ENCODE assay signal across 29 mouse cellular contexts in the genomic region with DNA sequence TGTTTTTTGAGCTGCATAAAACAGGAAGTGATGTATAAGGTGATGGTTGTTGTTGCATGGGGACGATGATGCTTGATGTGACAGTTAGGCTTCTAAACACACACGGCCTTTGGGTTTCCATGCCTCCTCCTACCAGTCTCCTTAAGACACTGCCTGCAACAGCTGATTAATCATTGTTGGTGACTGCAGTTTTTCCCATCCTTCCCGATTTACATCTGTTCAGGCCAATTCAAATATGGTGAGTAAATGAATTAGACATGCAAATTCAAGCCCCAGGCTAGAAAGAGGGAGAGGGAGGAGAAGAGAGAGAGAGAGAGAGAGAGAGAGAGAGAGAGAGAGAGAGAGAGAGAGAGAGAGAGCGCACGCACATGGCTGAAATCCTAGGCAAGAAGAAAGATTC.
DNase-seq lines count a peak whose midpoint lies in the region; ATAC-seq and TF ChIP-seq lines count a peak whose summit lies in the region.
"Had no signal": no experiment of that assay in that cellular context is flagged by ENCODE, and none has a peak within 500 bp of the region (broad histone marks: within the 10 kb centered on the region; RNA-seq: fewer than 3 reads in every experiment).

No protein-coding gene starts in this region.

- DNase-seq in hindbrain, embryonic 11.5 days (ENCODE audit: low spot score): peak; percentile 39
- no peak for DNase-seq in hindbrain, postnatal 0 days (ENCODE audit: low spot score)
- no peak for DNase-seq in neural tube, embryonic 10.5 days (ENCODE audit: extremely low spot score, low spot score)
- DNase-seq in kidney, postnatal 36 days: no peak
- no peak for DNase-seq in layer of hippocampus, adult 18-20 months (ENCODE audit: low spot score in 2 of 2)
- DNase-seq: adrenal gland, postnatal 14 days; cerebellum, adult 11-12 months; cerebellum, postnatal 10 days; forebrain, postnatal 0 days; heart, adult 2 months; heart, postnatal 4 days; kidney, adult 8-10 months; lung, embryonic 14.5 days; lung, postnatal 36 days; right cerebral cortex, postnatal 14 days; thymus, adult 18-20 months; thymus, postnatal 25 days had no signal

- no peak overlapping the region for H3K4me2 ChIP-seq in hindbrain, embryonic 11.5 days (replicated peaks; ENCODE audit: low read depth, low read length)
- no peak overlapping the region for H3K4me2 ChIP-seq in hindbrain, postnatal 0 days (ENCODE audit: low read depth, low read length)
- no peak overlapping the region for H3K4me2 ChIP-seq in neural tube, embryonic 13.5 days
- H3K4me2 ChIP-seq in hindbrain, embryonic 15.5 days: no peak overlapping the region
- H3K4me2 ChIP-seq: embryonic facial prominence, embryonic 15.5 days; forebrain, embryonic 12.5 days; heart, embryonic 12.5 days; intestine, embryonic 15.5 days; liver, embryonic 15.5 days; lung, embryonic 14.5 days; midbrain, embryonic 11.5 days; stomach, embryonic 15.5 days had no signal

- peaks cover 17% of the 10 kb centered on the region for H3K4me1 ChIP-seq in hindbrain, embryonic 11.5 days (replicated peaks; ENCODE audit: control insufficient read depth, insufficient read depth, low read length)
- peaks cover 13% of the 10 kb centered on the region for H3K4me1 ChIP-seq in hindbrain, postnatal 0 days (ENCODE audit: insufficient read depth, low read length)
- peaks cover 94% of the 10 kb centered on the region for H3K4me1 ChIP-seq in neural tube, embryonic 13.5 days (replicated peaks)
- H3K4me1 ChIP-seq in hindbrain, embryonic 15.5 days (replicated peaks): peaks cover 80% of the 10 kb centered on the region

- H3K36me3 ChIP-seq in hindbrain, embryonic 11.5 days (ENCODE audit: control insufficient read depth, insufficient read depth, low read length): no peaks in the 10 kb centered on the region
- no peaks in the 10 kb centered on the region; the same call in 1 of the 2 replicates for H3K36me3 ChIP-seq in hindbrain, postnatal 0 days (ENCODE audit: insufficient read depth, low read length)
- H3K36me3 ChIP-seq in neural tube, embryonic 13.5 days: peaks cover 11% of the 10 kb centered on the region; the same call in 1 of the 2 replicates
- H3K36me3 ChIP-seq in hindbrain, embryonic 15.5 days: no peaks in the 10 kb centered on the region
- H3K36me3 ChIP-seq: embryonic facial prominence, embryonic 15.5 days; forebrain, embryonic 12.5 days; intestine, embryonic 15.5 days; liver, embryonic 15.5 days; stomach, embryonic 15.5 days had no signal

- 0 out of 2 replicates have a peak overlapping the region, but pooled peaks have one; percentile 44 for H3K27ac ChIP-seq in hindbrain, embryonic 11.5 days (ENCODE audit: low read depth, low read length)
- H3K27ac ChIP-seq in hindbrain, postnatal 0 days: no peak overlapping the region
- H3K27ac ChIP-seq in neural tube, embryonic 13.5 days (replicated peaks): peak overlapping the region; percentile 46
- H3K27ac ChIP-seq in hindbrain, embryonic 15.5 days (replicated peaks): peak overlapping the region; percentile 62; the same call in 1 of the 2 replicates
- H3K27ac ChIP-seq: embryonic facial prominence, embryonic 10.5 days; embryonic facial prominence, embryonic 15.5 days; forebrain, embryonic 12.5 days; heart, adult 2 months; intestine, embryonic 15.5 days; kidney, postnatal 0 days; liver, embryonic 15.5 days; stomach, embryonic 15.5 days had no signal

- H3K9me3 ChIP-seq in hindbrain, embryonic 11.5 days (ENCODE audit: control insufficient read depth, low read length): no peaks in the 10 kb centered on the region
- H3K9me3 ChIP-seq in hindbrain, postnatal 0 days (ENCODE audit: low read length): no peaks in the 10 kb centered on the region
- H3K9me3 ChIP-seq in neural tube, embryonic 13.5 days: no peaks in the 10 kb centered on the region
- no peaks in the 10 kb centered on the region for H3K9me3 ChIP-seq in hindbrain, embryonic 15.5 days
- H3K9me3 ChIP-seq: embryonic facial prominence, embryonic 10.5 days; embryonic facial prominence, embryonic 15.5 days; forebrain, embryonic 12.5 days; heart, embryonic 12.5 days; intestine, embryonic 15.5 days; liver, embryonic 15.5 days; stomach, embryonic 15.5 days had no signal

- no peak overlapping the region for H3K4me3 ChIP-seq in hindbrain, embryonic 11.5 days (ENCODE audit: low read depth, low read length)
- no peak overlapping the region for H3K4me3 ChIP-seq in hindbrain, postnatal 0 days (ENCODE audit: low read length)
- H3K4me3 ChIP-seq in neural tube, embryonic 13.5 days: no peak overlapping the region
- no peak overlapping the region for H3K4me3 ChIP-seq in hindbrain, embryonic 15.5 days
- H3K4me3 ChIP-seq: embryonic facial prominence, embryonic 10.5 days; embryonic facial prominence, embryonic 15.5 days; forebrain, embryonic 12.5 days; heart, adult 2 months; heart, embryonic 12.5 days; intestine, embryonic 15.5 days; liver, embryonic 15.5 days; stomach, embryonic 15.5 days had no signal

- no peaks in the 10 kb centered on the region; the same call in 1 of the 2 replicates for H3K27me3 ChIP-seq in hindbrain, embryonic 11.5 days (ENCODE audit: control insufficient read depth, insufficient read depth, low read length)
- no peaks in the 10 kb centered on the region for H3K27me3 ChIP-seq in hindbrain, postnatal 0 days (ENCODE audit: insufficient read depth, low read length)
- no peaks in the 10 kb centered on the region for H3K27me3 ChIP-seq in neural tube, embryonic 13.5 days
- no peaks in the 10 kb centered on the region for H3K27me3 ChIP-seq in hindbrain, embryonic 15.5 days
- H3K27me3 ChIP-seq: heart, embryonic 12.5 days; intestine, embryonic 15.5 days; stomach, embryonic 15.5 days had no signal

- 37% methylated on average over 5 of the region's 5 CpGs for WGBS in hindbrain, embryonic 11.5 days
- 26% methylated on average over 5 of the region's 5 CpGs for WGBS in hindbrain, postnatal 0 days
- WGBS in neural tube, embryonic 13.5 days: 26% methylated on average over 5 of the region's 5 CpGs
- 22% methylated on average over 5 of the region's 5 CpGs for WGBS in hindbrain, embryonic 15.5 days

- no peak overlapping the region for H3K9ac ChIP-seq in hindbrain, embryonic 11.5 days (ENCODE audit: low read depth, low read length)
- no peak overlapping the region for H3K9ac ChIP-seq in hindbrain, postnatal 0 days (replicated peaks; ENCODE audit: low read length)
- H3K9ac ChIP-seq in neural tube, embryonic 13.5 days: no peak overlapping the region; the same call in 1 of the 2 replicates
- no peak overlapping the region for H3K9ac ChIP-seq in hindbrain, embryonic 15.5 days
- H3K9ac ChIP-seq: embryonic facial prominence, embryonic 15.5 days; forebrain, embryonic 12.5 days; forebrain, postnatal 0 days; heart, embryonic 12.5 days; intestine, embryonic 15.5 days; liver, embryonic 15.5 days; lung, embryonic 14.5 days; stomach, embryonic 15.5 days had no signal

- no peak for ATAC-seq in hindbrain, embryonic 11.5 days (ENCODE audit: low FRiP score)
- no peak for ATAC-seq in hindbrain, postnatal 0 days
- ATAC-seq in neural tube, embryonic 13.5 days (ENCODE audit: low read depth): no peak
- ATAC-seq in hindbrain, embryonic 15.5 days (ENCODE audit: low FRiP score, low read depth): no peak
- ATAC-seq: forebrain, postnatal 0 days; intestine, embryonic 15.5 days; Patski had no signal

- TF ChIP-seq CTCF in hindbrain, postnatal 0 days (IDR thresholded peaks at IDR 0.05; ENCODE audit: low read depth): no peak
